Mouse (Mus musculus): ENCODE results near the gene Ftsj1. TPM values are rescaled to one million over a fixed set of nuclear protein-coding genes. Genes with fewer than 3 reads are reported as not detected.
A peak's percentile ranks its signal among the peaks of the same experiment; 100 is the strongest.

The Ftsj1 gene
- total RNA-seq, 1 experiment = 19.3 TPM

GRCm38 (mm10) chrX:8247680-8248079, 4.5 kb downstream of the Ftsj1 start:
- no peak overlapping the region for H3K9ac ChIP-seq (ENCODE audit: insufficient read depth, low read depth, low read length, poor library complexity, severe bottlenecking)
- no peaks in the 10 kb centered on the region for H3K4me1 ChIP-seq (ENCODE audit: control insufficient read depth in 2 of 2, insufficient read depth in 2 of 2, low read length in 2 of 2, poor library complexity in 1 of 2)
- no peak overlapping the region for H3K4me3 ChIP-seq (ENCODE audit: insufficient read depth in 1 of 2, low read depth in 1 of 2, low read length in 2 of 2, poor library complexity in 1 of 2, severe bottlenecking in 1 of 2)
- no peak for DNase-seq (ENCODE audit: low read depth, low spot score)
- TF ChIP-seq MAFK (IDR thresholded peaks at IDR 0.05; ENCODE audit: insufficient read depth, low read depth, low read length) (no peak), ZNF384 (IDR thresholded peaks at IDR 0.05; ENCODE audit: low read depth, low read length) (no peak), HCFC1 (IDR thresholded peaks at IDR 0.05; ENCODE audit: borderline replicate concordance, insufficient read depth, low read length) (no peak)
- no peak overlapping the region for H3K27ac ChIP-seq (ENCODE audit: insufficient read depth, low read depth, low read length, poor library complexity, severe bottlenecking)
- H3K36me3 ChIP-seq (ENCODE audit: control insufficient read depth, insufficient read depth, low read length, poor library complexity, severe bottlenecking) = peaks cover 4% of the 10 kb centered on the region
- H3K9me3 ChIP-seq (ENCODE audit: control insufficient read depth, insufficient read depth, low read depth, low read length) = no peaks in the 10 kb centered on the region
- in situ Hi-C loops (cut with MboI; ENCODE audit: low sequenced_read_pairs in 2 of 2, unreplicated experiment in 2 of 2) = no loop called here

- in situ Hi-C loops (cut with MboI; ENCODE audit: low sequenced_read_pairs in 2 of 2, unreplicated experiment in 2 of 2) = no loop called here
- Histone ChIP-seq H3K4me3 (ENCODE audit: insufficient read depth in 1 of 2, low read depth in 1 of 2, low read length in 2 of 2, poor library complexity in 1 of 2, severe bottlenecking in 1 of 2) (0 out of 4 replicates have a peak overlapping the region, but pooled peaks of 1 of the 2 experiments have one; percentile 19), H3K9me3 (ENCODE audit: control insufficient read depth, insufficient read depth, low read depth, low read length) (no peaks in the 10 kb centered on the region), H3K36me3 (ENCODE audit: control insufficient read depth, insufficient read depth, low read length, poor library complexity, severe bottlenecking) (no peaks in the 10 kb centered on the region), H3K27ac (ENCODE audit: insufficient read depth, low read depth, low read length, poor library complexity, severe bottlenecking) (peak overlapping the region; percentile 89), H3K4me1 (ENCODE audit: control insufficient read depth in 2 of 2, insufficient read depth in 2 of 2, low read length in 2 of 2, poor library complexity in 1 of 2) (no peaks in the 10 kb centered on the region; a peak in 1 of 4 replicates), H3K9ac (ENCODE audit: insufficient read depth, low read depth, low read length, poor library complexity, severe bottlenecking) (no peak overlapping the region)
- 0 out of 2 replicates have a peak, but pooled peaks have one; percentile 4 for TF ChIP-seq ZNF384 (IDR thresholded peaks at IDR 0.05; ENCODE audit: low read depth, low read length)
- no peak for TF ChIP-seq CHD2 (IDR thresholded peaks at IDR 0.05; ENCODE audit: low read depth, low read length)
- DNase-seq (ENCODE audit: low read depth, low spot score) = peak; percentile 44
Observed at GRCm38 (mm10) chrX:8238804-8239395, 13.3 kb downstream of the Ftsj1 start.

- no peak for DNase-seq (ENCODE audit: low read depth, low spot score)
- no peak for TF ChIP-seq CHD2 (IDR thresholded peaks at IDR 0.05; ENCODE audit: low read depth, low read length)
- TF ChIP-seq ZNF384 (IDR thresholded peaks at IDR 0.05; ENCODE audit: low read depth, low read length) = no peak
- no peak for TF ChIP-seq HCFC1 (IDR thresholded peaks at IDR 0.05; ENCODE audit: borderline replicate concordance, insufficient read depth, low read length)
- no peak for TF ChIP-seq ZC3H11A (IDR thresholded peaks at IDR 0.05; ENCODE audit: borderline replicate concordance, low read depth, low read length)
- no peak for TF ChIP-seq MAFK (IDR thresholded peaks at IDR 0.05; ENCODE audit: insufficient read depth, low read depth, low read length)
- H3K9ac ChIP-seq (ENCODE audit: insufficient read depth, low read depth, low read length, poor library complexity, severe bottlenecking) = no peak overlapping the region
- H3K4me1 ChIP-seq (ENCODE audit: control insufficient read depth in 2 of 2, insufficient read depth in 2 of 2, low read length in 2 of 2, poor library complexity in 1 of 2) = no peaks in the 10 kb centered on the region; a peak in 1 of 4 replicates
- no peaks in the 10 kb centered on the region for H3K36me3 ChIP-seq (ENCODE audit: control insufficient read depth, insufficient read depth, low read length, poor library complexity, severe bottlenecking)
- no peak overlapping the region for H3K27ac ChIP-seq (ENCODE audit: insufficient read depth, low read depth, low read length, poor library complexity, severe bottlenecking)
- in situ Hi-C loops (cut with MboI; ENCODE audit: low sequenced_read_pairs in 2 of 2, unreplicated experiment in 2 of 2) = no loop called here
- no peak overlapping the region for H3K4me3 ChIP-seq (ENCODE audit: insufficient read depth in 1 of 2, low read depth in 1 of 2, low read length in 2 of 2, poor library complexity in 1 of 2, severe bottlenecking in 1 of 2)
- H3K9me3 ChIP-seq (ENCODE audit: control insufficient read depth, insufficient read depth, low read depth, low read length) = no peaks in the 10 kb centered on the region
Observed at GRCm38 (mm10) chrX:8236704-8237103, 15.5 kb downstream of the Ftsj1 start.

GRCm38 (mm10) chrX:8233602-8234001, 18.6 kb downstream of the Ftsj1 start:
- Histone ChIP-seq H3K4me1 (ENCODE audit: control insufficient read depth in 2 of 2, insufficient read depth in 2 of 2, low read length in 2 of 2, poor library complexity in 1 of 2) (no peaks in the 10 kb centered on the region), H3K27ac (ENCODE audit: insufficient read depth, low read depth, low read length, poor library complexity, severe bottlenecking) (no peak overlapping the region), H3K9ac (ENCODE audit: insufficient read depth, low read depth, low read length, poor library complexity, severe bottlenecking) (no peak overlapping the region), H3K36me3 (ENCODE audit: control insufficient read depth, insufficient read depth, low read length, poor library complexity, severe bottlenecking) (no peaks in the 10 kb centered on the region), H3K9me3 (ENCODE audit: control insufficient read depth, insufficient read depth, low read depth, low read length) (no peaks in the 10 kb centered on the region), H3K4me3 (ENCODE audit: insufficient read depth in 1 of 2, low read depth in 1 of 2, low read length in 2 of 2, poor library complexity in 1 of 2, severe bottlenecking in 1 of 2) (no peak overlapping the region)
- DNase-seq (ENCODE audit: low read depth, low spot score) = no peak
- no peak for TF ChIP-seq ZNF384 (IDR thresholded peaks at IDR 0.05; ENCODE audit: low read depth, low read length)
- no peak for TF ChIP-seq CHD2 (IDR thresholded peaks at IDR 0.05; ENCODE audit: low read depth, low read length)
- no peak for TF ChIP-seq HCFC1 (IDR thresholded peaks at IDR 0.05; ENCODE audit: borderline replicate concordance, insufficient read depth, low read length)
- TF ChIP-seq ZC3H11A (IDR thresholded peaks at IDR 0.05; ENCODE audit: borderline replicate concordance, low read depth, low read length) = no peak
- TF ChIP-seq MAFK (IDR thresholded peaks at IDR 0.05; ENCODE audit: insufficient read depth, low read depth, low read length) = no peak
- in situ Hi-C loops (cut with MboI; ENCODE audit: low sequenced_read_pairs in 2 of 2, unreplicated experiment in 2 of 2) = no loop called here

- Histone ChIP-seq H3K4me1 (ENCODE audit: control insufficient read depth in 2 of 2, insufficient read depth in 2 of 2, low read length in 2 of 2, poor library complexity in 1 of 2) (no peaks in the 10 kb centered on the region), H3K4me3 (ENCODE audit: insufficient read depth in 1 of 2, low read depth in 1 of 2, low read length in 2 of 2, poor library complexity in 1 of 2, severe bottlenecking in 1 of 2) (peak overlapping the region in 1 of 2 experiments; percentile 51; a peak in 3 of 4 replicates), H3K36me3 (ENCODE audit: control insufficient read depth, insufficient read depth, low read length, poor library complexity, severe bottlenecking) (no peaks in the 10 kb centered on the region), H3K27ac (ENCODE audit: insufficient read depth, low read depth, low read length, poor library complexity, severe bottlenecking) (no peak overlapping the region), H3K9me3 (ENCODE audit: control insufficient read depth, insufficient read depth, low read depth, low read length) (no peaks in the 10 kb centered on the region), H3K9ac (ENCODE audit: insufficient read depth, low read depth, low read length, poor library complexity, severe bottlenecking) (no peak overlapping the region)
- in situ Hi-C loops (cut with MboI; ENCODE audit: low sequenced_read_pairs in 2 of 2, unreplicated experiment in 2 of 2) = no loop called here
- TF ChIP-seq CHD2 (IDR thresholded peaks at IDR 0.05; ENCODE audit: low read depth, low read length) (no peak), ZC3H11A (IDR thresholded peaks at IDR 0.05; ENCODE audit: borderline replicate concordance, low read depth, low read length) (no peak), MAFK (IDR thresholded peaks at IDR 0.05; ENCODE audit: insufficient read depth, low read depth, low read length) (no peak), HCFC1 (IDR thresholded peaks at IDR 0.05; ENCODE audit: borderline replicate concordance, insufficient read depth, low read length) (no peak), ZNF384 (IDR thresholded peaks at IDR 0.05; ENCODE audit: low read depth, low read length) (no peak)
- DNase-seq (ENCODE audit: low read depth, low spot score) = no peak
Observed at GRCm38 (mm10) chrX:8230272-8230671, 21.9 kb downstream of the Ftsj1 start.

Measured in ES-E14 (cell line).